Mouse (Mus musculus) kidney, postnatal 0 days (tissue): ENCODE measurements around the gene Angptl3. TPM values are rescaled to one million over a fixed set of nuclear protein-coding genes. Genes with fewer than 3 reads are reported as not detected.

Source experiments
- ATAC-seq: fragments of 200-750 bp; cut with Nextera tagmentation; replicated peaks from 2 replicates; pipeline ENCODE4 v1.8.0; 2017; ENCODE audit warnings: low read depth, moderate number of reproducible peaks, moderate TSS enrichment, moderate library complexity; ENCODE audit not compliant: low FRiP score
- DNase-seq: peaks from one replicate; pipeline ENCODE4 v3.0.0-alpha.2; 2016; ENCODE audit warnings: low spot score
- H3K27ac ChIP-seq: fragments of 300-500 bp; sonication (generic); 2 replicates; pipeline ENCODE4 v1.5.1; 2014; ENCODE audit warnings: mild to moderate bottlenecking
- H3K27me3 ChIP-seq: fragments of 300-500 bp; sonication (generic); 2 replicates; pipeline ENCODE4 v1.6.1; 2014; ENCODE audit warnings: low read length, mixed read lengths; ENCODE audit not compliant: insufficient read depth
- H3K36me3 ChIP-seq: fragments of 300-500 bp; sonication (generic); 2 replicates; pipeline ENCODE4 v1.6.1; 2014; ENCODE audit warnings: low read length, mixed read lengths; ENCODE audit not compliant: insufficient read depth
- H3K4me1 ChIP-seq: fragments of 300-500 bp; sonication (generic); replicated peaks from 2 replicates; pipeline ENCODE4 v1.6.1; 2014; ENCODE audit warnings: antibody characterized with exemption, low read length, mixed read lengths; ENCODE audit not compliant: insufficient read depth
- H3K4me2 ChIP-seq: fragments of 300-500 bp; sonication (generic); 2 replicates; pipeline ENCODE4 v1.6.1; 2014; ENCODE audit warnings: mild to moderate bottlenecking, low read length, moderate library complexity, mixed read lengths
- H3K4me3 ChIP-seq: fragments of 300-500 bp; sonication (generic); replicated peaks from 2 replicates; pipeline ENCODE4 v1.5.1; 2014; ENCODE audit warnings: low read depth, low read length
- H3K9ac ChIP-seq: fragments of 300-500 bp; sonication (generic); 2 replicates; pipeline ENCODE4 v1.6.1; 2014; ENCODE audit warnings: low read depth, low read length
- H3K9me3 ChIP-seq: fragments of 300-500 bp; sonication (generic); replicated peaks from 2 replicates; pipeline ENCODE4 v1.6.1; 2016; ENCODE audit warnings: low read length, inconsistent platforms, mixed read lengths
- CTCF ChIP-seq: IDR thresholded peaks from 2 replicates; pipeline ENCODE4 v1.5.1; 2016; ENCODE audit warnings: antibody characterized with exemption, low read depth, mild to moderate bottlenecking, moderate library complexity
- WGBS: fragments of 180-500 bp; shearing (Covaris S2); extraction: QIAGEN DNeasy Blood & Tissue Kit; methylation state at CpG from one replicate; pipeline ENCODE4 v1.1.7; 2014; 5-methylcytosine and 5-hydroxymethylcytosine counted together
- polyA plus RNA-seq: library from polyadenylated mRNA; unstranded; fragments of >200 nt; fragmentation: Nextera tagmentation; extraction: Ambion mirVana; gene quantifications from 2 replicates; pipeline ENCODE4 v1.2.1, GENCODE M21; 2015

Gene Angptl3
- polyA plus RNA-seq, 1 experiment from 2014 or later, result 1.8 TPM

- WGBS, result 91% methylated on average over 5 of the region's 5 CpGs
- Histone ChIP-seq H3K36me3 (no peaks in the 10 kb centered on the region), H3K27me3 (no peaks in the 10 kb centered on the region), H3K4me2 (no peak overlapping the region), H3K9ac (no peak overlapping the region), H3K4me1 (no peaks in the 10 kb centered on the region; the same call in 1 of the 2 replicates), H3K27ac (no peak overlapping the region), H3K9me3 (no peaks in the 10 kb centered on the region), H3K4me3 (no peak overlapping the region)
- DNase-seq (no peak), ATAC-seq (no peak)
- no peak for TF ChIP-seq CTCF
These were observed 2.4 kb upstream of the Angptl3 start for GRCm38 (mm10) chr4:99028377-99028776.

- WGBS, result 60% methylated on average over 4 of the region's 4 CpGs
- no peak for DNase-seq
- no peak for TF ChIP-seq CTCF
- no peak for ATAC-seq
- Histone ChIP-seq H3K4me2 (no peak overlapping the region), H3K36me3 (no peaks in the 10 kb centered on the region), H3K4me1 (no peaks in the 10 kb centered on the region; the same call in 1 of the 2 replicates), H3K9me3 (no peaks in the 10 kb centered on the region), H3K27me3 (no peaks in the 10 kb centered on the region), H3K9ac (no peak overlapping the region), H3K4me3 (no peak overlapping the region), H3K27ac (no peak overlapping the region)
These were observed 2.2 kb downstream of the Angptl3 start for GRCm38 (mm10) chr4:99032921-99033320.

- no peaks in the 10 kb centered on the region for H3K27me3 ChIP-seq
- H3K27ac ChIP-seq, result no peak overlapping the region
- no peak overlapping the region for H3K4me3 ChIP-seq
- no peak for TF ChIP-seq CTCF
- DNase-seq, result no peak
- H3K9me3 ChIP-seq, result no peaks in the 10 kb centered on the region
- 80% methylated on average over 3 of the region's 3 CpGs for WGBS
- H3K9ac ChIP-seq, result no peak overlapping the region
- peaks cover 13% of the 10 kb centered on the region; the same call in 1 of the 2 replicates for H3K36me3 ChIP-seq
- ATAC-seq, result no peak
- no peaks in the 10 kb centered on the region for H3K4me1 ChIP-seq
- H3K4me2 ChIP-seq, result no peak overlapping the region
These were observed 14.1 kb downstream of the Angptl3 start for GRCm38 (mm10) chr4:99044854-99045253.

- DNase-seq (no peak), ATAC-seq (no peak)
- WGBS, result 74% methylated on average over 3 of the region's 3 CpGs
- Histone ChIP-seq H3K27me3 (no peaks in the 10 kb centered on the region), H3K4me2 (no peak overlapping the region), H3K9me3 (no peaks in the 10 kb centered on the region), H3K9ac (no peak overlapping the region), H3K27ac (no peak overlapping the region), H3K4me1 (no peaks in the 10 kb centered on the region), H3K4me3 (no peak overlapping the region), H3K36me3 (peaks cover 17% of the 10 kb centered on the region; the same call in 1 of the 2 replicates)
- no peak for TF ChIP-seq CTCF
These were observed 15.7 kb downstream of the Angptl3 start for GRCm38 (mm10) chr4:99046471-99046870.

GRCm38 (mm10) chr4:99048581-99048980, 17.8 kb downstream of the Angptl3 start:
- Histone ChIP-seq H3K9ac (no peak overlapping the region), H3K9me3 (no peaks in the 10 kb centered on the region), H3K27me3 (no peaks in the 10 kb centered on the region), H3K4me3 (no peak overlapping the region), H3K4me2 (no peak overlapping the region), H3K36me3 (0 out of 2 replicates have a peak, but pooled peaks cover 13% of the 10 kb centered on the region), H3K27ac (no peak overlapping the region), H3K4me1 (no peaks in the 10 kb centered on the region)
- DNase-seq, result no peak
- no peak for ATAC-seq
- WGBS, result 85% methylated on average over 2 of the region's 2 CpGs
- no peak for TF ChIP-seq CTCF

- TF ChIP-seq CTCF, result no peak
- no peak overlapping the region for H3K9ac ChIP-seq
- no peaks in the 10 kb centered on the region for H3K4me1 ChIP-seq
- no peak overlapping the region for H3K4me2 ChIP-seq
- 15% methylated on average over 5 of the region's 5 CpGs for WGBS
- no peak overlapping the region for H3K27ac ChIP-seq
- DNase-seq (peak; percentile 59), ATAC-seq (peak; percentile 75; the same call in 1 of the 2 replicates)
- peaks cover 6% of the 10 kb centered on the region; the same call in 1 of the 2 replicates for H3K36me3 ChIP-seq
- H3K27me3 ChIP-seq, result no peaks in the 10 kb centered on the region
- H3K4me3 ChIP-seq, result no peak overlapping the region
- no peaks in the 10 kb centered on the region for H3K9me3 ChIP-seq
These were observed 33.8 kb downstream of the Angptl3 start for GRCm38 (mm10) chr4:99064524-99064923.

GRCm38 (mm10) chr4:99068806-99069205, 38.1 kb downstream of the Angptl3 start:
- Histone ChIP-seq H3K4me3 (no peak overlapping the region), H3K9me3 (no peaks in the 10 kb centered on the region), H3K36me3 (peaks cover 13% of the 10 kb centered on the region; the same call in 1 of the 2 replicates), H3K27ac (no peak overlapping the region), H3K4me1 (no peaks in the 10 kb centered on the region), H3K4me2 (no peak overlapping the region), H3K27me3 (no peaks in the 10 kb centered on the region), H3K9ac (no peak overlapping the region)
- 80% methylated on average over 6 of the region's 6 CpGs for WGBS
- ATAC-seq (no peak), DNase-seq (no peak)
- TF ChIP-seq CTCF, result peak; percentile 13; the same call in 1 of the 2 replicates
